Mouse (Mus musculus) stomach, embryonic 15.5 days (tissue): ENCODE data around the gene Olfr522. TPM values are rescaled to one million over a fixed set of nuclear protein-coding genes. Genes with fewer than 3 reads are reported as not detected.

Source experiments
- ATAC-seq: fragments of 200-750 bp; cut with Nextera tagmentation; 2 replicates; pipeline ENCODE4 v1.8.0; 2017; ENCODE audit warnings: low read depth, moderate number of reproducible peaks, moderate TSS enrichment; ENCODE audit not compliant: insufficient read depth, low FRiP score
- H3K27ac ChIP-seq: fragments of 300-500 bp; sonication (generic); 2 replicates; pipeline ENCODE4 v1.5.1; 2015; ENCODE audit warnings: mild to moderate bottlenecking, inconsistent platforms
- H3K27me3 ChIP-seq: fragments of 300-500 bp; sonication (generic); replicated peaks from 2 replicates; pipeline ENCODE4 v1.6.1; 2015; ENCODE audit warnings: inconsistent platforms
- H3K36me3 ChIP-seq: fragments of 300-500 bp; sonication (generic); 2 replicates; pipeline ENCODE4 v1.6.1; 2015; ENCODE audit warnings: inconsistent platforms
- H3K4me1 ChIP-seq: fragments of 300-500 bp; sonication (generic); 2 replicates; pipeline ENCODE4 v1.6.1; 2015; ENCODE audit warnings: inconsistent platforms
- H3K4me2 ChIP-seq: fragments of 300-500 bp; sonication (generic); 2 replicates; pipeline ENCODE4 v1.6.1; 2015; ENCODE audit warnings: mild to moderate bottlenecking, inconsistent platforms
- H3K4me3 ChIP-seq: fragments of 300-500 bp; sonication (generic); replicated peaks from 2 replicates; pipeline ENCODE4 v1.5.1; 2015; ENCODE audit warnings: inconsistent platforms
- H3K9ac ChIP-seq: fragments of 300-500 bp; sonication (generic); 2 replicates; pipeline ENCODE4 v1.6.1; 2015; ENCODE audit warnings: inconsistent platforms
- H3K9me3 ChIP-seq: fragments of 300-500 bp; sonication (generic); 2 replicates; pipeline ENCODE4 v1.6.1; 2016; ENCODE audit warnings: inconsistent platforms
- WGBS: fragments of 180-500 bp; shearing (Covaris S2); methylation state at CpG from one replicate; pipeline ENCODE4 v1.1.7; 2015; 5-methylcytosine and 5-hydroxymethylcytosine counted together
- polyA plus RNA-seq: library from polyadenylated mRNA; unstranded; fragments of >200 nt; fragmentation: Nextera tagmentation; extraction: Ambion mirVana; gene quantifications from 2 replicates; pipeline ENCODE4 v1.2.1, GENCODE M21; 2015

Gene Olfr522
- polyA plus RNA-seq, 1 experiment from 2014 or later, result not detected

DNA sequence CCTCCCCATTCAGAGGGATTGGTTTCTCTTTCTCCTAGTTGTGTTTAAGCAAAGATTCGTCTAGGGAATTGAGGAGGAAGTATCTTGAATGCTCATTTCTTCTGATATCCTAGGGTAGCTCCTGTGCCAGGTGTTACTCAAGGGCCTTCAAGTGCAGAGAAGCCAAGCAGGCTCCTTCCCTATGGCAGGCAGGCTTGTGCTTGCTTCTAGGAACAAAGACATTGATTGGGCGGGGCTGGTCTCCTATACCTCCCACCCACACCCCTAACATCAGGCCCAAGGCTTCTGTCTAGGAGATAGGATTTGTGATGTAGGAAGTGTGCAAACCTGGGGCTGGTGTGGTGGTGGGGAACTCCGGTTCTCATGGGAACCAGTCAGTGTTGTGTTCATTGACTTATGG lies 37.6 kb downstream of the Olfr522 start:
- H3K9ac ChIP-seq, result no peak overlapping the region
- WGBS, result 72% methylated on average over 3 of the region's 3 CpGs

DNA sequence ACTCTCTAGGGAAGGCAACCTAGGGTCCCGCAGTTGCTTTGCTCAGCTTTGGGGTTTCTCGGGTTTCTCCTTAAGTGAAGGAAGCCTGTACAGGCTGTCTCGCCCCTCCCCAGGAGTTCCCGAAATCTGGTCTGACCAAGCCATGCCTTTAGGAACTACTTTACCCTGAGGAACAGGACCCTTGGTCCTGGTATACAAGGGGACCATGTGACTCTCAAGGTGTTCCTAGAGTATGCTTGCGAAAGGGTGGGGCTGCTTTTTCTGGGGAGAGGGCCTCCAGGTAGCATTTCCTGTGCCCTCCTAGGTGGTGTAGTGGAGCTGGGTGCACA lies 38.6 kb downstream of the Olfr522 start:
- 4% methylated on average over 5 of the region's 5 CpGs for WGBS
- Histone ChIP-seq H3K4me2 (peak overlapping the region; percentile 67), H3K27ac (peak overlapping the region; percentile 72; the same call in 1 of the 2 replicates), H3K36me3 (peaks cover 8% of the 10 kb centered on the region; the same call in 1 of the 2 replicates), H3K4me1 (peaks cover 13% of the 10 kb centered on the region), H3K27me3 (no peaks in the 10 kb centered on the region), H3K4me3 (peak overlapping the region; percentile 73), H3K9me3 (no peaks in the 10 kb centered on the region), H3K9ac (peak overlapping the region; percentile 90)
- ATAC-seq, result no peak

More for the DNA sequence above, 37.6 kb downstream of the Olfr522 start:
- ATAC-seq, result no peak
- Histone ChIP-seq H3K27ac (peak overlapping the region; percentile 48; the same call in 1 of the 2 replicates), H3K4me1 (peaks cover 13% of the 10 kb centered on the region), H3K27me3 (no peaks in the 10 kb centered on the region), H3K9me3 (no peaks in the 10 kb centered on the region), H3K4me2 (peak overlapping the region; percentile 42), H3K36me3 (peaks cover 8% of the 10 kb centered on the region; the same call in 1 of the 2 replicates), H3K4me3 (peak overlapping the region; percentile 14; the same call in 1 of the 2 replicates)

DNA sequence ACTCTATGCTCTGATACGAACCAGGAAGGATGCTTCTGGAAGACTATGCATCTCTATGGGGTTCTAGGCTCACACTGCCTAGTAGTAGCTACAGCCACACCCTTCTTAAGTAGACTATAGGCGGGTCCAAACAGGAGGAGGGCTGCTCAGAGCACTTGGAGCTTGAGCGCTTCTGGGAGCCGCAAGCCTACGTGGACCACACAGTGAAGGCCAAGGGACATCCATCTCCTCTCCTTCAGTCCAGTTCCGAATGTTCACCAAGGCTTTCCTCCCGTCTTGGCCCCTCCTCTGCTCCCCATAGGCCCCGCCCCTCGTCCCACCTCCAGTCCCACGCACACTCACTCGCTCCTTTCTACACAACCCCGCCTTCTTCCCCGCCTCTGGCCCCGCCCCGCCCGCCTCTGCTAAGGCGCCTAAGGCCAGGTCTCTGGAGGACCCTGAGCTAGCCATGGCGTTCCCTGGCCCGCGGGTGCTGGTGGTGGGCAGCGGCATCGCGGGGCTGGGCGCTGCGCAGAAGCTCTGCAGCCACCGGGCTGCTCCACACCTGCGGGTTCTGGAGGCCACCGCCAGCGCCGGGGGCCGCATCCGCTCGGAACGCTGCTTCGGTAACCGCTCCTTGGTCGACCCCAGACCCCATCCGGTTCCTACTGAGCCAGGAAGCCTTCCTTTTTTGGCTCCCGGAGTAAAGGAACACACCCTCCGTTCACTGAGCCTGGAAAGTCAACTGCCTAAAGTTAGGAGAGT lies 39.1 kb downstream of the Olfr522 start:
- ATAC-seq, result peak; percentile 97
- H3K4me2 ChIP-seq, result peak overlapping the region; percentile 67
- H3K9me3 ChIP-seq, result no peaks in the 10 kb centered on the region
- no peaks in the 10 kb centered on the region for H3K27me3 ChIP-seq
- H3K4me3 ChIP-seq, result peak overlapping the region; percentile 73
- H3K4me1 ChIP-seq, result peaks cover 13% of the 10 kb centered on the region
- H3K27ac ChIP-seq, result peak overlapping the region; percentile 72
- under 1% methylated on average over 40 of the region's 40 CpGs for WGBS
- peaks cover 8% of the 10 kb centered on the region; the same call in 1 of the 2 replicates for H3K36me3 ChIP-seq
- peak overlapping the region; percentile 90 for H3K9ac ChIP-seq

DNA sequence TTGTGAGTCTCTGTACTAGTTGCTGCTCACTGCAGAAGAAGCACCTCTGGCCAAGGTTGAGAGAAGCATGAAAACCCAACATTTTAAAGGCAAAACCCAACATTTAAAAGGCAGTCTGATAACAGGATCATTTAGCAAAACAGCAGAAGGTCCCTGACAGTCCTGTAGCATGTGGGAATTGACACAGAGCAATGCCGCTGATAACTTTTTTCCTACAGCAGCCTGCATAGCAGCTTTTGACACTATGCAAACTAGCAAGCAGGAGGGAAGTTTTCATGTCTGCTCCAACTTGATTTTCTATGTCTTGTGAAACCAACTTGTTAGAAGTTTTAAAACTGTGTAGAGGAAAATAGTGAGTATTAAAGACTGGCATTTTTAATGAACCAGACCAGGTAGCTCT lies 40.2 kb downstream of the Olfr522 start:
- no peak overlapping the region for H3K4me3 ChIP-seq
- H3K9me3 ChIP-seq, result no peaks in the 10 kb centered on the region
- H3K9ac ChIP-seq, result no peak overlapping the region
- peaks cover 3% of the 10 kb centered on the region; the same call in 1 of the 2 replicates for H3K36me3 ChIP-seq
- H3K27ac ChIP-seq, result no peak overlapping the region
- ATAC-seq, result no peak
- WGBS, result 88% methylated on average over 1 of the region's 1 CpGs
- H3K4me2 ChIP-seq, result no peak overlapping the region
- H3K4me1 ChIP-seq, result peaks cover 13% of the 10 kb centered on the region
- H3K27me3 ChIP-seq, result no peaks in the 10 kb centered on the region

DNA sequence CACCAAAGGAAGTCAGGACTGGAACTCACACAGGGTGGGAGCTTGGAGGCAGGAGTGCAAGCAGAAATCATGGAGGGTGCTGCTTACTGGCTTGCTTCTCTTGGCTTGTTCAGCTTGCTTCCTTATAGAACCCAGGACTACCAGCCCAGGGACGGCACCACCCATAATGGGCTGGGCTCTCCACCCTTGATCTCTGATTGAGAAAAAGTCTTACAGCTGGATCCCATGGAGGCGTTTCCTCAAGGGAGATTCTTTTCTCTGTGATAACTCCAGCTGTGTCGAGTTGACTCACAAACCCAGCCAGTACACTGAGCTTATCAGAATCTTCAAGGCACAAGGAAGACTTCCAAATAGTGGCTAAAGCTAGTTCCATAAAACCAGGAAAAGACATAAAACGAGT lies 41.8 kb downstream of the Olfr522 start:
- WGBS, result 35% methylated on average over 4 of the region's 4 CpGs
- Histone ChIP-seq H3K4me2 (no peak overlapping the region), H3K27ac (peak overlapping the region; percentile 44; the same call in 1 of the 2 replicates), H3K9ac (no peak overlapping the region), H3K27me3 (no peaks in the 10 kb centered on the region), H3K9me3 (no peaks in the 10 kb centered on the region), H3K4me1 (peaks cover 13% of the 10 kb centered on the region), H3K4me3 (no peak overlapping the region), H3K36me3 (no peaks in the 10 kb centered on the region)
- no peak for ATAC-seq

DNA sequence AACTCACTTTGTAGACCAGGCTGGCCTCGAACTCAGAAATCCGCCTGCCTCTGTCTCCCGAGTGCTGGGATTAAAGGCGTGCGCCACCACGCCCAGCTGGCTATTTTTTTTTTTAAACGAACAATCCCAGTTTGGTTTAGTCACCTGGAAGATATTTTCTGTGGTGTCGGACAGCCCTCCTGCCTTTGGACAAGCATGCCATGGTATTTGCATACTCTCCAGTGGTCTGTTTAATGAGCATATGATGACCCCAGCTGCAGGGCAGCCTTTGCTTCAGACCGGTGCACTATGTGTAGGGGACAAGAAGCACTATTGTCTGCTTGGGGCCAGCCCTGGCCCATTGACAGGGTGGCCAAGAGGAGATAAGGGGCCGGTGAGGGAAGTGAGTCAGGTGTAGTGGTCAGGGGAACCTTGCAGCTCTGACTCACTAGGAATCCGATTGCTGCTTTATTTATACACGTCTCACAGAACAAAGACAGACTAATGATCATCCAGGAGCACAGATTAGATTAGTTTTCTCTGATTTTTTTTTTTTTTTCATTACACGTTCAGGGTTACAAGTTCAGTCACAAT lies 43.1 kb downstream of the Olfr522 start:
- peak overlapping the region; percentile 44; the same call in 1 of the 2 replicates for H3K27ac ChIP-seq
- H3K4me3 ChIP-seq, result no peak overlapping the region
- H3K27me3 ChIP-seq, result no peaks in the 10 kb centered on the region
- no peak overlapping the region for H3K4me2 ChIP-seq
- peak; percentile 54 for ATAC-seq
- H3K36me3 ChIP-seq, result no peaks in the 10 kb centered on the region
- no peaks in the 10 kb centered on the region for H3K9me3 ChIP-seq
- H3K4me1 ChIP-seq, result peaks cover 5% of the 10 kb centered on the region; the same call in 1 of the 2 replicates
- H3K9ac ChIP-seq, result no peak overlapping the region
- 54% methylated on average over 13 of the region's 13 CpGs for WGBS

DNA sequence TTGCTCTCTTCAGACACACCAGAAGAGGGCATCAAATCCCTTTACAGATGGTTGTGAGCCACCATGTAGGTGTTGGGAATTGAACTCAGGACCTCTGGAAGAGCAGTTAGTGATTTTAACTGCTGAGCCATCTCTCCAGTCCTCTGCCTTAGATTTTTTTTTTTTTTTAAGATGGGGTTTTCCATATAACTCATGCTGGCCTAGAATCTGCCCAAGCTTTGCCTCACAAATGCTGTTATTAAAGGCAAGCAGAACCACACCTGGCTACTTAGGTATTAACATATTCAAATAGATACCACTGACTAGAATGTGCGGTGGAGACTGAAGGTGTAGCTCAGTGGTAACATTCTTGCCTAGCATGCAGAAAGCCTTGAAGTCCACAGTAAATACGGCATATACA lies 44.1 kb downstream of the Olfr522 start:
- Histone ChIP-seq H3K27ac (no peak overlapping the region), H3K9ac (no peak overlapping the region), H3K4me2 (no peak overlapping the region), H3K4me3 (no peak overlapping the region), H3K27me3 (no peaks in the 10 kb centered on the region), H3K4me1 (peaks cover 3% of the 10 kb centered on the region; the same call in 1 of the 2 replicates), H3K9me3 (no peaks in the 10 kb centered on the region), H3K36me3 (no peaks in the 10 kb centered on the region)
- no peak for ATAC-seq
- 88% methylated on average over 2 of the region's 2 CpGs for WGBS

DNA sequence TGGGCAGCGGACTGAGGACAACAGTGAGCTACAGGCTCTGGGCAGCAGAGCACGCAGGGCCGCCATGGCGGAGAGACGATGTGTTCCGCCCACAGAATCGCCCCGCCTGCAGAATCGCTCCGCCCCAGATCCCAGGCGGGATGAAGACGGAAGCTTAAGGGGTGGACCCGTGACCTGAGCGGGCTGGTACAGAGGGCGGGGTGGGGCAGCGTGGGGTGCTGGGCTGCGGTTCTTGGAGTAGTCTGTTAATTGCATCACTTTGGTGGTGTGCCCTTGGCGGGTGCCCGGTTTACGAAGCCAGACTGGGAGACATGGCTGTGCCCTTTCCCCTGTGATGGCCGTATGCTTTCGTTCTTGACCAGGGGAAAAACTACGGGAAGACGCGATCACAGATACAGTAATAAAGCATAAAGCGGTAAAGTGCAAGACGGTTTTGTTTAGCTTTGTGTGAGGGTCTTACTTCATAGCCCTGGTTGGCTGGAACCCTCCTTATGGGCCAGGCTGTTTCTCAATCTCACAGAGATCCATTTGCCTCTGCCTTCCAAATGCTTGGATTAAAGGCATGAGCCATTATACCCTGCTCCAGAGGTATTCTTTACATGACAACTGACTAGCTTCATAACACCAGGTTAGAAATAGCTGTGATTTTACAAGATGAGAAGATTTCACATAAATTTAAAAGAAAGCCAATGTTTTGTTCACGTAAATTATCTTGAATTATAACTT lies 48.1 kb downstream of the Olfr522 start, which contains the start of gene Echs1:
TSS of gene Echs1 (minus strand) at position 148 of the 726 bp plus-strand sequence.
- 3% methylated on average over 28 of the region's 28 CpGs for WGBS

DNA sequence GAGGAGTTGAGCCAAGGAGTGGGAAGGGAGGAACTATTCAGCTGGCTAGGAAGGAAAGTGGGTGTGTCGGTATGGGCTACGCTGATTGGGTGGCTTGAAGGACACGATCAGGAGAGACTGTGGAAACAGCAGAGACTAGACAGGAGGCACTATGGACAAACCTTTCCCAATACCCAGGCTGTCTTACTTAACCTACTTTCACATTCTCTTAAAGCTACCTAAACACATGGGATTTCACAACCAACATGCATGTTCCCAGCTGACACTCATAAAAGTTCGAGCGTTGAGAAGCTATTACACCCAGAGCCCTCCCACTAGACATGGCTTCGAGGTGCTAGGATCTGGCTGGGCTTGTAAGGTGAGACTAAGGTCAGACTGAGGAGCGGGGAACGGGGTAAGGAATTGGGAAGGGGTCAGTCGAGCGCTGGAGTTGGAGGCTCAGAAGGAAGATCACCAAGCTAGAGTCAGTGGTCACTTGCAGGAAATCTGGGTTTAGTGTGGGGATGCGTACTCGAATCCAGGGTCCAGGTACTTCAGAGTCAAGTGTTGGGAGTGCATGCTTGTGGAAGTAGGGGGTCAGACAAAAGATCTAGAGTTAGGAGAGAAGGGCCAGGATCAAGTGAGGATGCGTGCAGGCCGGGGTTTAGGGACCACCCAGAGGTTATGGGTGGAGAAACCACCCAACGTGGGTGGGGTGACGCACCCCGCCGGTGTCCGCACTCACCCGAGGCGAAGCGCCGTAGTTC lies 48.8 kb downstream of the Olfr522 start, which contains the start of gene Paox:
TSS of gene Paox (plus strand) at position 217 of the 746 bp plus-strand sequence.
- Histone ChIP-seq H3K4me1 (no peaks in the 10 kb centered on the region), H3K9me3 (no peaks in the 10 kb centered on the region), H3K9ac (peak within 1 kb of the TSS; percentile 68), H3K4me3 (peak within 1 kb of the TSS; percentile 63), H3K27ac (peak within 1 kb of the TSS; percentile 88), H3K27me3 (no peaks in the 10 kb centered on the region), H3K36me3 (peaks cover 11% of the 10 kb centered on the region; the same call in 1 of the 2 replicates), H3K4me2 (peak within 1 kb of the TSS; percentile 85)
- under 1% methylated on average over 23 of the region's 23 CpGs for WGBS
- peak; percentile 85 for ATAC-seq

More for the DNA sequence above, 48.1 kb downstream of the Olfr522 start, which contains the start of gene Echs1:
- no peaks in the 10 kb centered on the region for H3K4me1 ChIP-seq
- peak; percentile 95 for ATAC-seq
- peak within 1 kb of the TSS; percentile 63 for H3K4me3 ChIP-seq
- H3K9me3 ChIP-seq, result no peaks in the 10 kb centered on the region
- no peaks in the 10 kb centered on the region for H3K27me3 ChIP-seq
- peak within 1 kb of the TSS; percentile 68 for H3K9ac ChIP-seq
- peaks cover 7% of the 10 kb centered on the region; the same call in 1 of the 2 replicates for H3K36me3 ChIP-seq
- H3K27ac ChIP-seq, result peak within 1 kb of the TSS; percentile 88
- peak within 1 kb of the TSS; percentile 85 for H3K4me2 ChIP-seq

DNA sequence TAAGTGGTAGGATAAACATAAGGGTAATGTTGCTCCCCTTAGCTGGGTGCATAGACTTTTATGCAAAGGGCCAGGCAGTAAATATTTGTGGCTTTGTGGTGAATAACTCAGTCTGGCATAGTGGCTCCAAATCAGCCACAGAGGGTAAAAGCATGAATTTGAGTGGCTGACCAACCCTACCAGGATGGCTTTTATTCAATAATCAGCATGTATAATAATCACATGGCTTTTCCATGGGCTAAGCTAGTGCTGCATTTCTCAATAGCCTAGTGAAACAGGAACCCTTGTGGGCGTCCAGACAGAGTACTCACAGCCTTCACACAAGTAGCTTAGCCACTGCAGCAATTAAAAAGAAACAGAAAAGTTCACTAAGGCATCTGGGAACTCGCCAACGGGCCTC lies 52.6 kb downstream of the Olfr522 start:
- H3K36me3 ChIP-seq, result peaks cover 39% of the 10 kb centered on the region

More for the DNA sequence above, 52.6 kb downstream of the Olfr522 start:
- H3K27me3 ChIP-seq, result no peaks in the 10 kb centered on the region
- no peaks in the 10 kb centered on the region for H3K9me3 ChIP-seq
- WGBS, result 62% methylated on average over 3 of the region's 3 CpGs
- no peak overlapping the region for H3K4me3 ChIP-seq
- no peak overlapping the region for H3K27ac ChIP-seq
- H3K9ac ChIP-seq, result no peak overlapping the region
- H3K4me1 ChIP-seq, result no peaks in the 10 kb centered on the region
- H3K4me2 ChIP-seq, result no peak overlapping the region
- no peak for ATAC-seq
